Mouse (Mus musculus): ENCODE measurements around the gene Cpne6. TPM values are rescaled to one million over a fixed set of nuclear protein-coding genes. Genes with fewer than 3 reads are reported as not detected.

The Cpne6 gene
- polyA plus RNA-seq, 1 experiment from 2014 or later = 20.0 TPM

DNA sequence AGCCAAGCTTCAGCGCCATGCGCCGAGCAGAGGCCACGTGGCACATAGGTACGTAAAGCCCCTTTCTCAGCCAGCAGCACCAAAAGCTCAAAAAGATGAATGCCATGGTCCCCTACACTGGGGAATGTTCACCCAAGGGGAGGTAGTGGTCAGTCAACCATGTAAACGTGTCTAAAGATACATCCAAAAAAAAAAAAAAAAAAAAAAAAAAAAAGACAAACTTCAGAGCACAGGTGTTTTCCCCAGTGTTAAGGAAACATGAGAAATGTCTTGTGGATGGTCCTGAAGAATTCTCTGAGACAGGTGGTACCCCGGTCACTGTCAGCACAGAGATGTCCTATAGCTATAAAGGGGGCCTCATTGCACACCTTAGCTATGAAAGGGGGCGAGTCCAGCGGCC, 4.6 kb upstream of the Cpne6 start:
- H3K27ac ChIP-seq (replicated peaks) = no peak overlapping the region
- no peak for ATAC-seq (ENCODE audit: low FRiP score)
- no peak overlapping the region for H3K4me2 ChIP-seq
- H3K4me3 ChIP-seq (replicated peaks) = no peak overlapping the region
- no peaks in the 10 kb centered on the region for H3K9me3 ChIP-seq (replicated peaks)
- H3K4me1 ChIP-seq = peaks cover 8% of the 10 kb centered on the region; the same call in 1 of the 2 replicates
- no peak overlapping the region for H3K9ac ChIP-seq (replicated peaks)
- no peaks in the 10 kb centered on the region for H3K27me3 ChIP-seq (replicated peaks)
- peaks cover 40% of the 10 kb centered on the region for H3K36me3 ChIP-seq
- WGBS = 86% methylated on average over 9 of the region's 9 CpGs

DNA sequence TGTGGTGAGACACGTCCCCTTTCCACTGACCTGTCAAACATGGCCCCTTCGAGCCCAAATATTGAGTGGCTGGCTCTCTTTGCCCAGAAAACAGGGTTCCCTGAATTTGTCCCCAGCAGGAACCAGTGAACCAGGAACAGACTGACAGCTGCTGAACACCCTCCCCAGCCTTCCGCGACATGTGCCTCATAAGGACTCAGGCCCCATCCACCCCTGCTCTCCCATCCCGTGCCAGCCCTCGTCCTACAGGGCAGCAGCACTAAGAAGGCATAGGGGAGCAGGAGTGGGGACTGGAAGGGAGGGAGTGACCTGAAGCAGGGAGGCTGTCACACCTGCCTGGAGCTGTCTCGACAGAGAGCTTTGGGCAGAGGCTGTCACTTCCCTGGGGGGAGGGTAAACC, 2.4 kb upstream of the Cpne6 start:
- ATAC-seq (ENCODE audit: low FRiP score) = no peak
- Histone ChIP-seq H3K9me3 (replicated peaks) (no peaks in the 10 kb centered on the region), H3K4me3 (replicated peaks) (no peak overlapping the region), H3K9ac (replicated peaks) (no peak overlapping the region), H3K36me3 (peaks cover 22% of the 10 kb centered on the region), H3K4me2 (no peak overlapping the region), H3K4me1 (peaks cover 19% of the 10 kb centered on the region; the same call in 1 of the 2 replicates), H3K27me3 (replicated peaks) (no peaks in the 10 kb centered on the region), H3K27ac (replicated peaks) (no peak overlapping the region)
- WGBS = 57% methylated on average over 7 of the region's 7 CpGs

DNA sequence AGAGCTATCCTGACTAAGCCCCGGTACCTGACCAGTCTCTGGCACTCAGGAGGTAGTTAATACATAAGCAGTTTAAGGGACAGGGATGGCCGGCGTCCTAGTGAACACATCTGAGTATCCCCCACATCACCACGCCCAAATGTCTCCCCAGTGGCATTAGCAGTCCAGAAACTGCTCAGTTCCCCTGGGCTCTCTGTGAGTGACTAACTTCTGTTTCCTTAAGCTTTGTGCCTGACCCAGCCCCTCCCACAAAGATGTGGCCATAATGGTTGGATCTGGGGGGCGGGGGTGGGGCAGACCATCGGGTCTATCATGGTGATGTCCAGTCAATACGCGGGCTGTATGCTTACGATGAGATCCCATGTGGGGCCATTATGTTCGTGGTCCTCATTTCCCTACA, 705 bp upstream of the Cpne6 start:
- Histone ChIP-seq H3K4me1 (peaks cover 19% of the 10 kb centered on the region; the same call in 1 of the 2 replicates), H3K27me3 (replicated peaks) (no peaks in the 10 kb centered on the region), H3K9me3 (replicated peaks) (no peaks in the 10 kb centered on the region), H3K27ac (replicated peaks) (no peak overlapping the region), H3K4me2 (no peak overlapping the region), H3K9ac (replicated peaks) (no peak overlapping the region), H3K36me3 (peaks cover 13% of the 10 kb centered on the region; the same call in 1 of the 2 replicates), H3K4me3 (replicated peaks) (no peak overlapping the region)
- 74% methylated on average over 10 of the region's 10 CpGs for WGBS
- no peak for ATAC-seq (ENCODE audit: low FRiP score)

DNA sequence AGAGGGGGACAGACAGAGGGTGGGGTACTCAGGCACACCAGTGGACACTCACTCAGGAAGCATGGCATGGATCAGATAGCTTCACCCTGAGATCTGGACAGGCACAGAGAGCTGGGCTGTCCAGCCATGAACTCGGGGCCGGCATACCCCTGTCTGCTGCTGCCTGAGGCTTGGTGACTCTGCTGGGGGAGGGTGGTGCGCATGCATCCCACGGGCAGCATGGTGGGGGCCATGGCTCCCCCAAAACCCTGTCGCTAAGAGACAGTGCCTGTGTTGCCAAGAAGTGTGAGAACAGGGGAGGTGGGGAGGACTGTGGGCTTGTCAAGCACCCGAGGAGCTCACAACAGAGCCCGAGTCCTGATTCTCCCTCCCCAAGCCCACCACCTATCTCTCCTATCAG, 792 bp downstream of the Cpne6 start:
- ATAC-seq (ENCODE audit: low FRiP score) = peak; percentile 25; the same call in 1 of the 2 replicates
- H3K4me2 ChIP-seq = peak overlapping the region; percentile 19

DNA sequence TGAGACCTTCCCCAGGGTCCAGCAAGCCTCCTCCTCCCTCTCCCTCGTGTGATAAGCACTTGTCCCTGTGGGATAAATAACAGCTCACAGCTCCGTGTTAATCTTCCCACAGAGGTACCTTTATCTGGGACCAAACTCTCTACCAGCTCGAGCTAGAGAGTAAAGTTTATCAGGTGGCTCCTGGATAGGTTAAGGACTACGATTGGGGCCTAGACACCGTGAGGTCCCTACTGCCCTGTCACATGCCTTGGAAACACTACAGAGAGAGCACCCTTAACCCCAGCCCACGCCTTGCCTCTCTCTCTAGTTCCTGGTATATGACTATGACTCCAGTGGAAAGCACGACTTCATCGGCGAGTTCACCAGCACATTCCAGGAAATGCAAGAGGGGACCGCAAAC, 3.7 kb downstream of the Cpne6 start:
- H3K4me2 ChIP-seq = no peak overlapping the region
- peaks cover 21% of the 10 kb centered on the region; the same call in 1 of the 2 replicates for H3K4me1 ChIP-seq
- WGBS = 71% methylated on average over 10 of the region's 10 CpGs
- H3K27ac ChIP-seq (replicated peaks) = no peak overlapping the region
- ATAC-seq (ENCODE audit: low FRiP score) = no peak
- H3K9me3 ChIP-seq (replicated peaks) = no peaks in the 10 kb centered on the region
- no peak overlapping the region for H3K9ac ChIP-seq (replicated peaks)
- H3K27me3 ChIP-seq (replicated peaks) = 0 out of 2 replicates have a peak, but pooled peaks cover 2% of the 10 kb centered on the region
- H3K4me3 ChIP-seq (replicated peaks) = no peak overlapping the region
- no peaks in the 10 kb centered on the region for H3K36me3 ChIP-seq

More for the DNA sequence above, 792 bp downstream of the Cpne6 start:
- H3K4me1 ChIP-seq = peaks cover 19% of the 10 kb centered on the region; the same call in 1 of the 2 replicates
- 62% methylated on average over 7 of the region's 7 CpGs for WGBS
- no peak overlapping the region for H3K27ac ChIP-seq (replicated peaks)
- H3K4me3 ChIP-seq (replicated peaks) = peak overlapping the region; percentile 2; the same call in 1 of the 2 replicates
- 0 out of 2 replicates have a peak, but pooled peaks cover 2% of the 10 kb centered on the region for H3K27me3 ChIP-seq (replicated peaks)
- 0 out of 2 replicates have a peak, but pooled peaks cover 11% of the 10 kb centered on the region for H3K36me3 ChIP-seq
- no peak overlapping the region for H3K9ac ChIP-seq (replicated peaks)
- no peaks in the 10 kb centered on the region for H3K9me3 ChIP-seq (replicated peaks)

DNA sequence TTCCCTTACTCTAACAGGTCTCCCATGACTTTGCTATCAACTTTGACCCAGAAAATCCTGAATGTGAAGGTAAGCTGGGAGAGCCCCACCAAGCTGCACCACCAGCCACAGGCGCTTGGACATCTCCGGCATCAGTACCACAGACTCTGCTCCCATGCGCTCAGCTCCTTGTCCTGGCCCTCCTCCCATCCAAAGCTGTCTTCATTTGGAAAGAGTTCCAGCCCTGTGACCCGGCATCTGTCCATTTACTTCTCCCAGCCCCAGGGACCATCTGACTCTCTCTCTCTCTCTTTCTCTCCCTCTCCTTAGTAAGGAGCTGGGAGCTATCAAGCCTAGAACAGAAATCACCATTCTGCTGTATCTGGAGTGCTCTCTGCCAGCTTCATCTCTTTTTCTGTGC, 5.6 kb downstream of the Cpne6 start:
- no peaks in the 10 kb centered on the region for H3K36me3 ChIP-seq
- no peak overlapping the region for H3K27ac ChIP-seq (replicated peaks)
- H3K4me1 ChIP-seq = peaks cover 27% of the 10 kb centered on the region; the same call in 1 of the 2 replicates
- H3K9me3 ChIP-seq (replicated peaks) = no peaks in the 10 kb centered on the region
- ATAC-seq (ENCODE audit: low FRiP score) = no peak
- whole genome bisulfite sequencing = 90% methylated on average over 4 of the region's 4 CpGs
- 0 out of 2 replicates have a peak, but pooled peaks cover 2% of the 10 kb centered on the region for H3K27me3 ChIP-seq (replicated peaks)
- no peak overlapping the region for H3K9ac ChIP-seq (replicated peaks)
- H3K4me2 ChIP-seq = no peak overlapping the region
- H3K4me3 ChIP-seq (replicated peaks) = no peak overlapping the region

DNA sequence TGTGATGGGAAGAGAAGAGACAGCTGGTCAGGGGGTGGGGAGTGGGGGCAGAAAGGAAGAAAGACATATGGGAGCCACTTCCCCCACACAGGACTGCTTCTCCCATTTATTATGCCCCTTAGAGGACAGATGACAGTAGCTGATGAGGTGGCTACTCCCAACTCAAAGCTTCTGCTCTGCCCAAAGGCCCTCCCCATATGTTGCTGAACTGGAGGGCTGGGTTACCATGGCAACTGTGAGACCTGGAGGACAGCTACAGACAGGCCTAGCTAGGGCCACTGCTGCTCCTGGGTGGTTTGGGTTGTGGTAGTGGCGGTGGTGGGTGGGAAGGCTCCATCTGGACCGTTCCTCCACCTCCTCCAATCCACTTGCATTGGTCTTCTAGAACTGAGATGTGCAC, 8.7 kb downstream of the Cpne6 start:
- no peaks in the 10 kb centered on the region for H3K36me3 ChIP-seq
- no peak overlapping the region for H3K27ac ChIP-seq (replicated peaks)
- H3K27me3 ChIP-seq (replicated peaks) = peaks cover 9% of the 10 kb centered on the region
- 35% methylated on average over 2 of the region's 2 CpGs for WGBS
- H3K9me3 ChIP-seq (replicated peaks) = no peaks in the 10 kb centered on the region
- no peak overlapping the region for H3K4me2 ChIP-seq
- ATAC-seq (ENCODE audit: low FRiP score) = peak; percentile 22; the same call in 1 of the 2 replicates
- H3K4me3 ChIP-seq (replicated peaks) = no peak overlapping the region
- H3K9ac ChIP-seq (replicated peaks) = no peak overlapping the region
- H3K4me1 ChIP-seq = peaks cover 22% of the 10 kb centered on the region; the same call in 1 of the 2 replicates

DNA sequence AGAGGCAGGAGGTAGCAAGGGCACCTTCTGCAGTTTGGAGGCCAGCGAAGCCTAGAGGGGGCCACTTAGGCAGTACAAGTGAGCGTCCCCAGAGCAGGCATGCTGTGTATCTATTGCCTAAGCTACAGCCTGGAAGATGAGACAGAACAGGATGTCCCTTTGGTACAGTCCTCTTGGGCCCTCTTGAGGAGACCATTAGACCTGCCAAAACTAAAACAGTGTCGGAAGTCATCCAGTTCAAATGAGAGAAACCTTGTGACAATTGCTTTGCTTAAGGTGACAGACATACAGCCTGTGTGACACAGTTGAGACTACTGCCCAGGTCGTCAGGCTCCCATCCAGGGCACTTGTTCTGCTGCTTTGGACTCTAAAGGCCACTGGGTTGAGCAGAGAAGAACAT, 9.4 kb downstream of the Cpne6 start:
- H3K27me3 ChIP-seq (replicated peaks) = peaks cover 9% of the 10 kb centered on the region
- H3K9ac ChIP-seq (replicated peaks) = no peak overlapping the region
- peaks cover 22% of the 10 kb centered on the region; the same call in 1 of the 2 replicates for H3K4me1 ChIP-seq
- no peak overlapping the region for H3K4me3 ChIP-seq (replicated peaks)
- H3K27ac ChIP-seq (replicated peaks) = no peak overlapping the region
- H3K4me2 ChIP-seq = peak overlapping the region; percentile 92
- no peaks in the 10 kb centered on the region for H3K36me3 ChIP-seq
- 58% methylated on average over 4 of the region's 4 CpGs for WGBS
- H3K9me3 ChIP-seq (replicated peaks) = no peaks in the 10 kb centered on the region
- ATAC-seq (ENCODE audit: low FRiP score) = no peak

DNA sequence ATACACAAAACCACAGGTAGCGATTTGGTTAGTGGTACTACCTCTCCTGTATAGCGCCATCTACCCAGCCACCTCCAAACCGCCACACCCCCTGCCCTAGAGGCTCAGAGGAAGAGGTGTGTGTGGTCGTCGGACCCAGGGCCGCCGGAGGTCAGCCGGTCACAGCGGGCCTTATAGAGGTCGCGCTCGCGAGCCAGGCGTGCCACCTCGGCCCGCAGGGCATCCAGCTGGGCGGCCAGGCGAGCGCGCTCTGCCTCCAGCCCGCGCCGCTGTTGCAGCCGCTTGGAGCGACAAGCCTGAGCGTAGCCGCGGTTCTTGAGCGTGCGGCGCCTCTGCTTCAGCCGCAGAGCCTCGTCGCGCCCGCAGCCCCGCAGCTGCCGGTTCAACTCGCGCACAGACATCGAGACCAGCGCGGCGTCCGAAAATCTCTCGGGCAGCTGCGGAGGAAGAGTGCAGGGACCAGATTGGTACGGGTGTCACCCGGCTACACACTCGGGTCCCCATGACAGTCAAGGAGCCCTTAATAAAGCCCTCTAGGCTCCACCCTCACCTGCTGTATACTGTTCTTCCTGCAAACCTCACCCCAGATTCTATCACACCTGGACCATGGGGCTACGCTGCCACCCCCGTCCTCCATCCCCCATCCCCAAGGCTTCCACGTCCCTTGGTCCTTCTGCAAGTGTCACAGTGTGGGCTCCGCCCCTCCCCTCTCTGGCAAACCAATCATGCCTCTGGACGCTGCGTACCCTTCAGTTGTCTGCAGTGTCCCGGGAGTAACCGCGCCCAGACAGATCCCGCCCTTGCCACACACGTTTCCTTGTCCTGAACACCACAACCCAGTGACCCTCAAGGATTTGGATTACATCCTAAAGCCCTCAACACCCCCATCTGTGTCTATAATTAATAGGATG, 10.5 kb downstream of the Cpne6 start:
- H3K4me3 ChIP-seq (replicated peaks) = peak overlapping the region; percentile 55
- peak overlapping the region; percentile 83 for H3K27ac ChIP-seq (replicated peaks)
- ATAC-seq (ENCODE audit: low FRiP score) = peak; percentile 85
- H3K9ac ChIP-seq (replicated peaks) = peak overlapping the region; percentile 67
- peaks cover 8% of the 10 kb centered on the region for H3K27me3 ChIP-seq (replicated peaks)
- peaks cover 22% of the 10 kb centered on the region; the same call in 1 of the 2 replicates for H3K4me1 ChIP-seq
- no peaks in the 10 kb centered on the region for H3K9me3 ChIP-seq (replicated peaks)
- peak overlapping the region; percentile 92 for H3K4me2 ChIP-seq
- WGBS = under 1% methylated on average over 61 of the region's 61 CpGs
- no peaks in the 10 kb centered on the region for H3K36me3 ChIP-seq

DNA sequence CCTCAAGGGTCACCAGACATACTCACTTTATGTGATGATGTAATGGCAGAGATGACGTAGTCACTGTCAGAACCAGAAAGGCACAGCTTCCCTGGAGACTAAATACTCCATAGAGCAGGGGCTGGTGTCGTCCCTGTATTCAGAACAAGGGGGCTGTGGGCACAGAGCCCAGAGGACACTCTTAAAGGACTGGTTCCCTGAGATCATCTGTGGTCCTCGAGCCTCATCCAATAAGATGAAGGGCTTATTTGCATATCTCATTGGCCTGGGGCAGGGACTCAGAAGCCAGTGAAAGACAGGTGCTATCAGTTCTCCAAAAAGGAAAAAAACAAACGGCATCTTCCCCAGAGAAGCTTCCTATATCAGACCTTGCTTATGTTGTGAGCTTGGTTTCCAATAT, 13.8 kb downstream of the Cpne6 start:
- WGBS = 54% methylated on average over 4 of the region's 4 CpGs
- Histone ChIP-seq H3K4me3 (replicated peaks) (no peak overlapping the region), H3K36me3 (no peaks in the 10 kb centered on the region), H3K4me1 (peaks cover 19% of the 10 kb centered on the region; the same call in 1 of the 2 replicates), H3K9ac (replicated peaks) (no peak overlapping the region), H3K9me3 (replicated peaks) (no peaks in the 10 kb centered on the region), H3K4me2 (no peak overlapping the region), H3K27me3 (replicated peaks) (peaks cover 6% of the 10 kb centered on the region), H3K27ac (replicated peaks) (no peak overlapping the region)
- no peak for ATAC-seq (ENCODE audit: low FRiP score)

DNA sequence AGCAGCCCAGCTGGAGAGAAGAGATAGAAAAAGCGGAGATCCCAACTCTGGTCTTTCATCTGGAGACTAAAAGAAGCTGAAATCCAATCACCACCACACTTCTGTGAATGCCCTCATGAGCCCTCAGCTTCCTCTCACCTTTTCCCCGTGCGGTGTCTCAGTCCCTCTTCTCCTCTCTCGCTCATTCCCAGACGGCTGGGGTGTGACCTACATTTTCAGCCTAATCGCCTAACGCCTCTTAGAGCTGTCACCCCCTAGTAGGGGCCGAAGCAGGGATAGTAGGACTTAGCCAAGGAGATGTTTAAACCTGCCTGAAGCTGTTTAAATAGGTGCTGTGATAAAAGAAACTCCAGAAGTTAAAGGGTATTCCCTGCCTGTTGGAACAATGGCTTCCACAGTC, 14.5 kb downstream of the Cpne6 start, which contains the start of gene Nrl:
Gene Nrl (minus strand): TSS at position 197 of the 400 bp plus-strand sequence.
- Histone ChIP-seq H3K36me3 (no peaks in the 10 kb centered on the region), H3K9me3 (replicated peaks) (no peaks in the 10 kb centered on the region), H3K4me1 (peaks cover 13% of the 10 kb centered on the region; the same call in 1 of the 2 replicates), H3K4me2 (no peak within 1 kb of the TSS), H3K4me3 (replicated peaks) (no peak within 1 kb of the TSS), H3K27me3 (replicated peaks) (peaks cover 11% of the 10 kb centered on the region), H3K9ac (replicated peaks) (no peak within 1 kb of the TSS), H3K27ac (replicated peaks) (no peak within 1 kb of the TSS)
- ATAC-seq (ENCODE audit: low FRiP score) = no peak
- WGBS = 59% methylated on average over 8 of the region's 8 CpGs

DNA sequence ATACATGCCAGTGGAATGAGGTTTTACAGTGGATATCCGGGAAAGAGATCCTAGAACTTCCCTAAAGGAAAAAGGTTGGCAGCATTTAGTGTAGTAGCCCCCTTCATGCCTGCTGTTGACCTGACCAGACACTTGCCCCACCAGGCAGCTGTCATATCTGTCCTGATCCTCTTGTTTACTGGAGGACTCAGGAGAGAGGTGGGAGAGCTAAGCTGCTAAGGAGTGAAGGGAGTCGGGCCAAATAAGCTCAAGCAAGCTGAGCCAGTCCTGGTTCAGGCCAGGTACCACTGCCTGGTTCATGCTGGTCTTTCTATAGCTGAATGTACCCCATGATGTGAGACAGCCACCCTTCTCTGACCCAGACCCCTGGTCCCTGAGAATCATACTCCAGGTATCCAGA, 16.4 kb downstream of the Cpne6 start:
- no peaks in the 10 kb centered on the region for H3K9me3 ChIP-seq (replicated peaks)
- no peaks in the 10 kb centered on the region for H3K36me3 ChIP-seq
- peaks cover 11% of the 10 kb centered on the region for H3K27me3 ChIP-seq (replicated peaks)
- WGBS = 94% methylated on average over 2 of the region's 2 CpGs
- H3K4me1 ChIP-seq = no peaks in the 10 kb centered on the region
- ATAC-seq (ENCODE audit: low FRiP score) = no peak
- H3K4me3 ChIP-seq (replicated peaks) = no peak overlapping the region
- no peak overlapping the region for H3K27ac ChIP-seq (replicated peaks)
- H3K9ac ChIP-seq (replicated peaks) = no peak overlapping the region
- H3K4me2 ChIP-seq = no peak overlapping the region
